Mouse (Mus musculus) thymus, adult 2 months (tissue): ENCODE measurements around the gene Hpcal1.

Experiments used
- CTCF ChIP-seq: fragments of 200-500 bp; IDR thresholded peaks from 2 replicates; pipeline ENCODE4 v1.5.1; 2012; ENCODE audit warnings: mild to moderate bottlenecking, control low read depth, low read length, moderate library complexity, borderline replicate concordance; ENCODE audit not compliant: control insufficient read depth, poor library complexity, insufficient read depth; ENCODE audit errors: extremely low read depth
- POLR2A ChIP-seq: fragments of 200-500 bp; IDR thresholded peaks from 2 replicates; pipeline ENCODE4 v1.6.1; 2012; ENCODE audit warnings: mild to moderate bottlenecking, low read length, control low read depth, moderate library complexity; ENCODE audit not compliant: control insufficient read depth, poor library complexity, insufficient read depth; ENCODE audit errors: extremely low read depth

- TF ChIP-seq CTCF (no peak), POLR2A (no peak)
These were observed 64.1 kb downstream of the Hpcal1 start for GRCm38 (mm10) chr12:17754771-17755170.
